Mouse (Mus musculus) forebrain, embryonic 12.5 days (tissue): Measurements from ENCODE around the gene Ibsp. TPM values are rescaled to one million over a fixed set of nuclear protein-coding genes. Genes with fewer than 3 reads are reported as not detected.

ENCODE experiments used
- ATAC-seq: fragments of 200-750 bp; cut with Nextera tagmentation; 2 replicates; pipeline ENCODE4 v1.8.0; 2017; ENCODE audit warnings: moderate TSS enrichment; ENCODE audit not compliant: low FRiP score
- H3K27ac ChIP-seq: fragments of 300-500 bp; sonication (generic); 2 replicates; pipeline ENCODE4 v1.5.1; 2016; ENCODE audit warnings: mild to moderate bottlenecking
- H3K27me3 ChIP-seq: fragments of 300-500 bp; sonication (generic); 2 replicates; pipeline ENCODE4 v1.6.1; 2016; ENCODE audit warnings: mild to moderate bottlenecking
- H3K36me3 ChIP-seq: fragments of 300-500 bp; sonication (generic); replicated peaks from 2 replicates; pipeline ENCODE4 v1.6.1; 2016; ENCODE audit warnings: mild to moderate bottlenecking
- H3K4me1 ChIP-seq: fragments of 300-500 bp; sonication (generic); 2 replicates; pipeline ENCODE4 v1.6.1; 2016
- H3K4me2 ChIP-seq: fragments of 300-500 bp; sonication (generic); 2 replicates; pipeline ENCODE4 v1.6.1; 2016; ENCODE audit warnings: mild to moderate bottlenecking, moderate library complexity
- H3K4me3 ChIP-seq: fragments of 300-500 bp; sonication (generic); replicated peaks from 2 replicates; pipeline ENCODE4 v1.5.1; 2016; ENCODE audit warnings: mild to moderate bottlenecking
- H3K9ac ChIP-seq: fragments of 300-500 bp; sonication (generic); 2 replicates; pipeline ENCODE4 v1.6.1; 2016; ENCODE audit warnings: mild to moderate bottlenecking
- H3K9me3 ChIP-seq: fragments of 300-500 bp; sonication (generic); 2 replicates; pipeline ENCODE4 v1.6.1; 2016
- WGBS: fragments of 180-500 bp; shearing (Covaris S2); methylation state at CpG from one replicate; pipeline ENCODE4 v1.1.7; 2016; 5-methylcytosine and 5-hydroxymethylcytosine counted together
- polyA plus RNA-seq: library from polyadenylated mRNA; unstranded; fragments of >200 nt; fragmentation: Nextera tagmentation; extraction: Ambion mirVana; gene quantifications from 2 replicates; pipeline ENCODE4 v1.2.1, GENCODE M21; 2016

The Ibsp gene
- 0.13 TPM in 1 of 2 replicates, not detected in the other for polyA plus RNA-seq

GRCm38 (mm10) chr5:104298994-104299393 lies at the start of gene Ibsp:
Gene Ibsp (plus strand): TSS chr5:104299171.
- no peak for ATAC-seq
- Histone ChIP-seq H3K36me3 (no peaks in the 10 kb centered on the region), H3K27me3 (no peaks in the 10 kb centered on the region), H3K27ac (no peak within 1 kb of the TSS), H3K4me1 (peaks cover 5% of the 10 kb centered on the region; the same call in 1 of the 2 replicates), H3K4me2 (no peak within 1 kb of the TSS), H3K9me3 (no peaks in the 10 kb centered on the region), H3K9ac (no peak within 1 kb of the TSS), H3K4me3 (no peak within 1 kb of the TSS)
- WGBS, result 54% methylated on average over 6 of the region's 6 CpGs

- Histone ChIP-seq H3K27me3 (no peaks in the 10 kb centered on the region), H3K9ac (no peak overlapping the region), H3K4me3 (no peak overlapping the region), H3K27ac (no peak overlapping the region), H3K4me2 (no peak overlapping the region), H3K9me3 (no peaks in the 10 kb centered on the region), H3K36me3 (no peaks in the 10 kb centered on the region), H3K4me1 (no peaks in the 10 kb centered on the region)
- no peak for ATAC-seq
- 88% methylated on average over 5 of the region's 5 CpGs for WGBS
Observed at GRCm38 (mm10) chr5:104251811-104252210, 47.2 kb upstream of the Ibsp start.

- H3K4me2 ChIP-seq, result no peak overlapping the region
- WGBS, result 76% methylated on average over 3 of the region's 3 CpGs
- no peak overlapping the region for H3K27ac ChIP-seq
- ATAC-seq, result no peak
- no peaks in the 10 kb centered on the region for H3K9me3 ChIP-seq
- no peak overlapping the region for H3K9ac ChIP-seq
- no peak overlapping the region for H3K4me3 ChIP-seq
- no peaks in the 10 kb centered on the region for H3K36me3 ChIP-seq
- H3K4me1 ChIP-seq, result no peaks in the 10 kb centered on the region
- H3K27me3 ChIP-seq, result no peaks in the 10 kb centered on the region
Observed at GRCm38 (mm10) chr5:104256585-104256984, 42.4 kb upstream of the Ibsp start.

- no peak for ATAC-seq
- H3K27ac ChIP-seq, result no peak overlapping the region
- WGBS, result 84% methylated on average over 4 of the region's 4 CpGs
- H3K9me3 ChIP-seq, result no peaks in the 10 kb centered on the region
- H3K4me3 ChIP-seq, result no peak overlapping the region
- no peaks in the 10 kb centered on the region for H3K36me3 ChIP-seq
- no peaks in the 10 kb centered on the region for H3K27me3 ChIP-seq
- no peak overlapping the region for H3K9ac ChIP-seq
- H3K4me1 ChIP-seq, result no peaks in the 10 kb centered on the region
- no peak overlapping the region for H3K4me2 ChIP-seq
Observed at GRCm38 (mm10) chr5:104261908-104262461, 37.0 kb upstream of the Ibsp start.

- H3K4me1 ChIP-seq, result no peaks in the 10 kb centered on the region
- H3K36me3 ChIP-seq, result no peaks in the 10 kb centered on the region
- H3K27ac ChIP-seq, result no peak overlapping the region
- H3K9ac ChIP-seq, result no peak overlapping the region
- H3K27me3 ChIP-seq, result no peaks in the 10 kb centered on the region
- peak; percentile 46; the same call in 1 of the 2 replicates for ATAC-seq
- WGBS, result 86% methylated on average over 13 of the region's 13 CpGs
- H3K4me3 ChIP-seq, result no peak overlapping the region
- no peak overlapping the region for H3K4me2 ChIP-seq
- H3K9me3 ChIP-seq, result no peaks in the 10 kb centered on the region
Observed at GRCm38 (mm10) chr5:104263014-104263776, 35.8 kb upstream of the Ibsp start.

- Histone ChIP-seq H3K9me3 (no peaks in the 10 kb centered on the region), H3K36me3 (no peaks in the 10 kb centered on the region), H3K9ac (no peak overlapping the region), H3K4me1 (peaks cover 3% of the 10 kb centered on the region; the same call in 1 of the 2 replicates), H3K4me3 (no peak overlapping the region), H3K27me3 (no peaks in the 10 kb centered on the region), H3K27ac (no peak overlapping the region), H3K4me2 (no peak overlapping the region)
- ATAC-seq, result no peak
- WGBS, result 83% methylated on average over 6 of the region's 6 CpGs
Observed at GRCm38 (mm10) chr5:104294201-104294600, 4.8 kb upstream of the Ibsp start.

- Histone ChIP-seq H3K4me3 (no peak overlapping the region), H3K4me1 (no peaks in the 10 kb centered on the region), H3K9ac (no peak overlapping the region), H3K27me3 (no peaks in the 10 kb centered on the region), H3K27ac (no peak overlapping the region), H3K9me3 (no peaks in the 10 kb centered on the region), H3K36me3 (no peaks in the 10 kb centered on the region), H3K4me2 (no peak overlapping the region)
- ATAC-seq, result no peak
- WGBS, result 81% methylated on average over 1 of the region's 1 CpGs
Observed at GRCm38 (mm10) chr5:104314073-104314472, 15.1 kb downstream of the Ibsp start.

- Histone ChIP-seq H3K4me1 (no peaks in the 10 kb centered on the region), H3K4me2 (no peak within 1 kb of the TSS), H3K36me3 (no peaks in the 10 kb centered on the region), H3K27ac (no peak within 1 kb of the TSS), H3K9me3 (no peaks in the 10 kb centered on the region), H3K4me3 (no peak within 1 kb of the TSS), H3K27me3 (no peaks in the 10 kb centered on the region), H3K9ac (no peak within 1 kb of the TSS)
- 88% methylated on average over 6 of the region's 6 CpGs for WGBS
- no peak for ATAC-seq
Observed at GRCm38 (mm10) chr5:104325029-104325428, 26.1 kb downstream of the Ibsp start, which contains the start of gene Mepe. Gene Mepe (plus strand): TSS chr5:104325329.

- Histone ChIP-seq H3K4me2 (no peak overlapping the region), H3K27me3 (peaks cover 8% of the 10 kb centered on the region), H3K9ac (no peak overlapping the region), H3K4me1 (no peaks in the 10 kb centered on the region), H3K9me3 (no peaks in the 10 kb centered on the region), H3K4me3 (no peak overlapping the region), H3K27ac (no peak overlapping the region), H3K36me3 (no peaks in the 10 kb centered on the region)
- 80% methylated on average over 4 of the region's 4 CpGs for WGBS
- no peak for ATAC-seq
Observed at GRCm38 (mm10) chr5:104326884-104327283, 27.9 kb downstream of the Ibsp start.

GRCm38 (mm10) chr5:104327389-104327788 lies 28.4 kb downstream of the Ibsp start:
- no peaks in the 10 kb centered on the region for H3K9me3 ChIP-seq
- WGBS, result 80% methylated on average over 8 of the region's 8 CpGs
- no peaks in the 10 kb centered on the region for H3K36me3 ChIP-seq
- ATAC-seq, result no peak
- no peak overlapping the region for H3K4me3 ChIP-seq
- H3K4me1 ChIP-seq, result no peaks in the 10 kb centered on the region
- H3K27ac ChIP-seq, result no peak overlapping the region
- H3K27me3 ChIP-seq, result peaks cover 8% of the 10 kb centered on the region
- H3K4me2 ChIP-seq, result no peak overlapping the region
- H3K9ac ChIP-seq, result no peak overlapping the region

- Histone ChIP-seq H3K4me3 (no peak overlapping the region), H3K9ac (no peak overlapping the region), H3K36me3 (no peaks in the 10 kb centered on the region), H3K27me3 (peaks cover 8% of the 10 kb centered on the region), H3K9me3 (no peaks in the 10 kb centered on the region), H3K27ac (no peak overlapping the region), H3K4me1 (no peaks in the 10 kb centered on the region), H3K4me2 (no peak overlapping the region)
- ATAC-seq, result no peak
Observed at GRCm38 (mm10) chr5:104327876-104328275, 28.9 kb downstream of the Ibsp start.

- no peak for ATAC-seq
- Histone ChIP-seq H3K4me3 (no peak overlapping the region), H3K9me3 (no peaks in the 10 kb centered on the region), H3K4me2 (no peak overlapping the region), H3K27me3 (peaks cover 8% of the 10 kb centered on the region), H3K4me1 (no peaks in the 10 kb centered on the region), H3K36me3 (no peaks in the 10 kb centered on the region), H3K27ac (no peak overlapping the region), H3K9ac (no peak overlapping the region)
- 81% methylated on average over 4 of the region's 4 CpGs for WGBS
Observed at GRCm38 (mm10) chr5:104328317-104328850, 29.4 kb downstream of the Ibsp start.

- H3K27me3 ChIP-seq, result peaks cover 8% of the 10 kb centered on the region
- no peak overlapping the region for H3K4me2 ChIP-seq
- H3K9me3 ChIP-seq, result no peaks in the 10 kb centered on the region
- no peak overlapping the region for H3K9ac ChIP-seq
- H3K27ac ChIP-seq, result no peak overlapping the region
- WGBS, result 86% methylated on average over 5 of the region's 5 CpGs
- H3K4me1 ChIP-seq, result no peaks in the 10 kb centered on the region
- H3K4me3 ChIP-seq, result no peak overlapping the region
- no peaks in the 10 kb centered on the region for H3K36me3 ChIP-seq
- ATAC-seq, result no peak
Observed at GRCm38 (mm10) chr5:104329381-104329780, 30.4 kb downstream of the Ibsp start.
